Mouse (Mus musculus) CH12.LX (cell line): ENCODE measurements around the gene Tnfaip3. TPM values are rescaled to one million over a fixed set of nuclear protein-coding genes. Genes with fewer than 3 reads are reported as not detected.
A peak's percentile ranks its signal among the peaks of the same experiment; 100 is the strongest.

ENCODE experiments used
- DNase-seq: peaks from one replicate; pipeline ENCODE4 v3.0.0-alpha.2; 2013; ENCODE audit errors: extremely low read depth
- H3K27ac ChIP-seq: 2 replicates; pipeline ENCODE4 v1.5.1; 2012; ENCODE audit warnings: low read depth, mild to moderate bottlenecking, control low read depth, moderate library complexity; ENCODE audit not compliant: insufficient read depth
- H3K27me3 ChIP-seq: replicated peaks from 2 replicates; pipeline ENCODE3; 2012; ENCODE audit warnings: inconsistent platforms
- H3K36me3 ChIP-seq, 2 experiments: replicated peaks in 1 of 2; 2 replicates each; pipeline versions ENCODE3 to v1.6.1; 2012; ENCODE audit warnings: inconsistent platforms in 1 of 2, low read length in 1 of 2, mild to moderate bottlenecking in 1 of 2, mixed read lengths in 1 of 2, moderate library complexity in 1 of 2; ENCODE audit not compliant: control insufficient read depth in 1 of 2, insufficient read depth in 1 of 2
- H3K4me1 ChIP-seq, 2 experiments: 2 replicates each; pipeline ENCODE4 v1.6.1; 2012; ENCODE audit warnings: inconsistent platforms in 1 of 2, moderate library complexity in 1 of 2; ENCODE audit not compliant: insufficient read depth in 2 of 2, control insufficient read depth in 1 of 2
- H3K4me2 ChIP-seq: 2 replicates; pipeline ENCODE4 v1.6.1; 2012; ENCODE audit warnings: low read depth, mild to moderate bottlenecking, control low read depth; ENCODE audit not compliant: poor library complexity, insufficient read depth, severe bottlenecking
- H3K4me3 ChIP-seq, 3 experiments: fragments of 150-350 bp in 1 of 3; sonication (generic) in 1 of 3; replicated peaks in 1 of 3; 2 replicates each; pipeline versions ENCODE3 to v1.5.1; 2011 to 2012; ENCODE audit warnings: low read depth in 2 of 3, low read length in 2 of 3, mild to moderate bottlenecking in 2 of 3, moderate library complexity in 2 of 3, control low read depth in 1 of 3, improper control_type of control experiment in 1 of 3, inconsistent platforms in 1 of 3, mixed read lengths in 1 of 3; ENCODE audit not compliant: poor library complexity in 1 of 3
- H3K79me2 ChIP-seq: replicated peaks from 2 replicates; pipeline ENCODE4 v1.6.1; 2012; ENCODE audit warnings: mild to moderate bottlenecking, moderate library complexity; ENCODE audit not compliant: control insufficient read depth, poor library complexity, insufficient read depth, severe bottlenecking; ENCODE audit errors: extremely low read depth
- H3K9ac ChIP-seq: 2 replicates; pipeline ENCODE4 v1.6.1; 2012; ENCODE audit warnings: low read depth, mild to moderate bottlenecking, control low read depth, moderate library complexity; ENCODE audit not compliant: insufficient read depth
- H3K9me3 ChIP-seq: replicated peaks from 2 replicates; pipeline ENCODE3; 2012; ENCODE audit warnings: low read length, inconsistent platforms, mixed read lengths
- BHLHE40 ChIP-seq: IDR thresholded peaks from 2 replicates; pipeline ENCODE4 v1.6.1; 2011; ENCODE audit warnings: mild to moderate bottlenecking, low read depth, low read length, improper control_type of control experiment
- CHD1 ChIP-seq: IDR thresholded peaks from 2 replicates; pipeline ENCODE4 v1.6.1; 2012; ENCODE audit warnings: low read depth, low read length, improper control_type of control experiment, inconsistent platforms
- CTCF ChIP-seq, 2 experiments: IDR thresholded peaks in 1 of 2; conservative IDR thresholded peaks in 1 of 2; 2 replicates each; pipeline ENCODE4 v1.5.1; 2011 to 2012; ENCODE audit warnings: low read depth in 2 of 2, low read length in 2 of 2, improper control_type of control experiment in 1 of 2, inconsistent platforms in 1 of 2, mild to moderate bottlenecking in 1 of 2, moderate library complexity in 1 of 2
- E2F4 ChIP-seq: IDR thresholded peaks from 2 replicates; pipeline ENCODE4 v1.6.1; 2011; ENCODE audit warnings: low read depth, low read length, improper control_type of control experiment; ENCODE audit not compliant: insufficient replicate concordance
- ELF1 ChIP-seq: IDR thresholded peaks from 2 replicates; pipeline ENCODE4 v1.6.1; 2014; ENCODE audit warnings: low read depth, mild to moderate bottlenecking, inconsistent platforms, low read length, improper control_type of control experiment
- ETS1 ChIP-seq: conservative IDR thresholded peaks from 2 replicates; pipeline ENCODE4 v1.6.1; 2012; ENCODE audit warnings: low read depth, mild to moderate bottlenecking, inconsistent platforms, low read length, improper control_type of control experiment, moderate library complexity
- GABPA ChIP-seq: IDR thresholded peaks from 2 replicates; pipeline ENCODE4 v1.6.1; 2012; ENCODE audit warnings: low read depth, low read length, improper control_type of control experiment, inconsistent platforms; ENCODE audit not compliant: insufficient replicate concordance
- HCFC1 ChIP-seq: IDR thresholded peaks from 2 replicates; pipeline ENCODE4 v1.6.1; 2012; ENCODE audit warnings: low read depth, mild to moderate bottlenecking, inconsistent platforms, low read length, improper control_type of control experiment
- IRF4 ChIP-seq: IDR thresholded peaks from 2 replicates; pipeline ENCODE4 v1.6.1; 2014; ENCODE audit warnings: low read depth, mild to moderate bottlenecking, inconsistent platforms, low read length, improper control_type of control experiment
- JUN ChIP-seq: IDR thresholded peaks from 2 replicates; pipeline ENCODE4 v1.6.1; 2011; ENCODE audit warnings: low read depth, mild to moderate bottlenecking, low read length, improper control_type of control experiment, moderate library complexity; ENCODE audit not compliant: insufficient read depth
- JUND ChIP-seq: conservative IDR thresholded peaks from 2 replicates; pipeline ENCODE4 v1.6.1; 2011; ENCODE audit warnings: low read depth, low read length, improper control_type of control experiment
- KAT2A ChIP-seq: IDR thresholded peaks from 2 replicates; pipeline ENCODE4 v1.6.1; 2012; ENCODE audit warnings: low read length, improper control_type of control experiment, inconsistent platforms; ENCODE audit not compliant: insufficient replicate concordance
- MEF2A ChIP-seq: IDR thresholded peaks from 2 replicates; pipeline ENCODE4 v1.6.1; 2014; ENCODE audit warnings: low read depth, mild to moderate bottlenecking, inconsistent platforms, low read length, improper control_type of control experiment, borderline replicate concordance
- MXI1 ChIP-seq: IDR thresholded peaks from 2 replicates; pipeline ENCODE4 v1.6.1; 2011; ENCODE audit warnings: mild to moderate bottlenecking, low read depth, low read length, improper control_type of control experiment
- NELFE ChIP-seq: IDR thresholded peaks from 2 replicates; pipeline ENCODE4 v1.6.1; 2011; ENCODE audit warnings: low read depth, low read length, improper control_type of control experiment
- POLR2A ChIP-seq: IDR thresholded peaks from 2 replicates; pipeline ENCODE4 v1.6.1; 2011; ENCODE audit warnings: low read depth, mild to moderate bottlenecking, improper control_type of control experiment, low read length
- RCOR1 ChIP-seq: conservative IDR thresholded peaks from 2 replicates; pipeline ENCODE4 v1.6.1; 2012; ENCODE audit warnings: low read depth, mild to moderate bottlenecking, inconsistent platforms, low read length, improper control_type of control experiment
- SMC3 ChIP-seq: IDR thresholded peaks from 2 replicates; pipeline ENCODE4 v1.6.1; 2011; ENCODE audit warnings: low read depth, low read length, improper control_type of control experiment
- TBP ChIP-seq: conservative IDR thresholded peaks from 2 replicates; pipeline ENCODE4 v1.6.1; 2011; ENCODE audit warnings: low read depth, low read length, improper control_type of control experiment
- TCF12 ChIP-seq: IDR thresholded peaks from 2 replicates; pipeline ENCODE4 v1.6.1; 2014; ENCODE audit warnings: low read depth, mild to moderate bottlenecking, inconsistent platforms, low read length, improper control_type of control experiment
- UBTF ChIP-seq: IDR thresholded peaks from 2 replicates; pipeline ENCODE4 v1.6.1; 2012; ENCODE audit warnings: low read depth, mild to moderate bottlenecking, inconsistent platforms, low read length, improper control_type of control experiment, moderate library complexity
- USF1 ChIP-seq: IDR thresholded peaks from 2 replicates; pipeline ENCODE4 v1.6.1; 2014; ENCODE audit warnings: low read depth, mild to moderate bottlenecking, inconsistent platforms, low read length, improper control_type of control experiment
- ZC3H11A ChIP-seq: IDR thresholded peaks from 2 replicates; pipeline ENCODE4 v1.6.1; 2012; ENCODE audit warnings: low read depth, mild to moderate bottlenecking, inconsistent platforms, low read length, improper control_type of control experiment
- dilution Hi-C: fragments of 300-500 bp; cut with MboI; formaldehyde crosslinking; loops from 2 replicates; pipeline ENCODE4 v1.14.3; 2020; ENCODE audit warnings: low sequenced_read_pairs; ENCODE audit not compliant: extremely low pct_unique_long_range_greater_than_20kb, extremely low pct_ligation_motif_present
- in situ Hi-C: fragments of 300-500 bp; cut with MboI; formaldehyde crosslinking; loops from 3 replicates; pipeline ENCODE4 v1.14.3; 2019; ENCODE audit warnings: low sequenced_read_pairs, low pct_ligation_motif_present, low pct_unique_long_range_greater_than_20kb, mixed read lengths
- polyA plus RNA-seq: library from polyadenylated mRNA; unstranded; fragments of >175 nt; gene quantifications from 2 replicates; pipeline ENCODE4 v1.2.1, GENCODE M21; 2012; ENCODE audit warnings: low read depth; ENCODE audit not compliant: insufficient read length
- total RNA-seq, 2 experiments: library from RNA; depleted of rRNA; stranded (reverse); fragments of 300-350 nt in 1 of 2; fragments of >200 nt in 1 of 2; gene quantifications; 2 replicates each; pipeline ENCODE4 v1.2.3; 2012 to 2014

The Tnfaip3 gene
- total and polyA plus RNA-seq, 3 experiments, result 24.6 to 95.3 (median 51.7) TPM

GRCm38 (mm10) chr10:19009186-19009672 lies 6.2 kb downstream of the Tnfaip3 start (continued):
- TF ChIP-seq ELF1 (peak; percentile 4; the same call in 1 of the 2 replicates), KAT2A (0 out of 2 replicates have a peak, but pooled peaks have one; percentile 44), IRF4 (peak; percentile 90), CTCF (conservative IDR thresholded peaks at IDR 0.05 in 1 of 2, IDR thresholded peaks at IDR 0.05 in 1 of 2; ENCODE audit: low read depth in 2 of 2, low read length in 2 of 2) (no peak), TCF12 (peak; percentile 70), TBP (peak; percentile 80), UBTF (no peak), MXI1 (peak; percentile 79; the same call in 1 of the 2 replicates), USF1 (no peak), RCOR1 (peak; percentile 87), POLR2A (peak; percentile 36; the same call in 1 of the 2 replicates), E2F4 (no peak), HCFC1 (no peak; the same call in 1 of the 2 replicates), NELFE (no peak), ZC3H11A (no peak), MEF2A (peak; percentile 88)

GRCm38 (mm10) chr10:19008607-19008940 lies 6.9 kb downstream of the Tnfaip3 start:
- no peak for DNase-seq
- TF ChIP-seq ETS1 (peak; percentile 37; the same call in 1 of the 2 replicates), GABPA (no peak), JUND (peak; percentile 38; the same call in 1 of the 2 replicates), IRF4 (peak; percentile 78), CHD1 (peak; percentile 15; the same call in 1 of the 2 replicates), ELF1 (0 out of 2 replicates have a peak, but pooled peaks have one; percentile 22), BHLHE40 (peak; percentile 53), SMC3 (0 out of 2 replicates have a peak, but pooled peaks have one; percentile 2), JUN (peak; percentile 11; the same call in 1 of the 2 replicates), E2F4 (no peak)
- Histone ChIP-seq H3K36me3 (peaks cover 65 to 75% of the 10 kb centered on the region in 2 experiments), H3K9me3 (no peaks in the 10 kb centered on the region), H3K4me2 (peak overlapping the region; percentile 57), H3K4me1 (peaks cover 19 to 45% of the 10 kb centered on the region in 2 experiments), H3K79me2 (peaks cover 90% of the 10 kb centered on the region), H3K4me3 (peak overlapping the region; percentile 49 to 68 (median 61)), H3K27me3 (no peaks in the 10 kb centered on the region), H3K27ac (peak overlapping the region; percentile 97), H3K9ac (peak overlapping the region; percentile 79)
- in situ Hi-C loops, result no loop called here
- dilution Hi-C loops, result no loop called here
